31 mouse cellular contexts compared by ENCODE assay signal in genomic region chr6:55191537-55191936, GRCm38 (mm10). TPM values are rescaled to one million over a fixed set of nuclear protein-coding genes. Genes with fewer than 3 reads are reported as not detected.
"Had no signal": no experiment of that assay in that cellular context is flagged by ENCODE, and none has a peak within 500 bp of the region (broad histone marks: within the 10 kb centered on the region; RNA-seq: fewer than 3 reads in every experiment).

No protein-coding gene starts in this region.

- H3K27me3 ChIP-seq: heart, embryonic 13.5 days; heart, embryonic 15.5 days; hindbrain, embryonic 13.5 days; hindbrain, embryonic 15.5 days; kidney, embryonic 15.5 days; limb, embryonic 13.5 days; limb, embryonic 15.5 days had no signal

- ATAC-seq: forebrain, postnatal 0 days; hindbrain, postnatal 0 days; intestine, embryonic 16.5 days had no signal

- H3K9me3 ChIP-seq: heart, embryonic 10.5 days; heart, embryonic 13.5 days; heart, embryonic 15.5 days; hindbrain, embryonic 13.5 days; hindbrain, embryonic 15.5 days; kidney, embryonic 15.5 days; limb, embryonic 13.5 days; limb, embryonic 15.5 days had no signal

- H3K27ac ChIP-seq: heart, adult 2 months; heart, embryonic 10.5 days; heart, embryonic 13.5 days; heart, embryonic 15.5 days; hindbrain, embryonic 13.5 days; hindbrain, embryonic 15.5 days; hindbrain, postnatal 0 days; kidney, embryonic 15.5 days; kidney, postnatal 0 days; limb, embryonic 13.5 days; limb, embryonic 15.5 days; liver, embryonic 14.5 days had no signal

- H3K4me3 ChIP-seq: heart, adult 2 months; heart, embryonic 10.5 days; heart, embryonic 13.5 days; heart, embryonic 15.5 days; hindbrain, embryonic 13.5 days; hindbrain, embryonic 15.5 days; kidney, embryonic 15.5 days; limb, embryonic 13.5 days; limb, embryonic 15.5 days had no signal

- H3K9ac ChIP-seq: forebrain, postnatal 0 days; heart, embryonic 13.5 days; heart, embryonic 15.5 days; hindbrain, embryonic 13.5 days; hindbrain, embryonic 15.5 days; kidney, embryonic 15.5 days; limb, embryonic 13.5 days; limb, embryonic 15.5 days; liver, embryonic 14.5 days had no signal

- H3K4me1 ChIP-seq: heart, embryonic 10.5 days; heart, embryonic 13.5 days; heart, embryonic 15.5 days; hindbrain, embryonic 13.5 days; hindbrain, embryonic 15.5 days; kidney, embryonic 15.5 days; limb, embryonic 13.5 days; limb, embryonic 15.5 days had no signal

- DNase-seq: forebrain, postnatal 0 days; gastrocnemius, postnatal 25 days; heart, adult 2 months; heart, postnatal 14 days; heart, postnatal 36 days; kidney, adult 11 months; kidney, adult 2 months; kidney, adult 9 months; kidney, postnatal 14 days; kidney, postnatal 36 days; layer of hippocampus, adult 9-11 months; layer of hippocampus, postnatal 36 days; left cerebral cortex, postnatal 4 days had no signal

- H3K4me2 ChIP-seq: heart, embryonic 13.5 days; heart, embryonic 15.5 days; hindbrain, embryonic 13.5 days; hindbrain, embryonic 15.5 days; kidney, embryonic 15.5 days; limb, embryonic 13.5 days; limb, embryonic 15.5 days; liver, embryonic 11.5 days had no signal

- H3K36me3 ChIP-seq: heart, embryonic 10.5 days; heart, embryonic 13.5 days; heart, embryonic 15.5 days; hindbrain, embryonic 13.5 days; hindbrain, embryonic 15.5 days; kidney, embryonic 15.5 days; limb, embryonic 13.5 days; limb, embryonic 15.5 days had no signal

RNA-seq across cellular contexts. Expression of gene Inmt, which starts 16.7 kb away (rescaled TPM):
- total RNA-seq: forebrain, postnatal 0 days; hematopoietic stem cell, adult 5-6 weeks; left cerebral cortex, postnatal 10 days; left cerebral cortex, postnatal 4 days had no signal
- polyA plus RNA-seq: forebrain, postnatal 0 days; heart, embryonic 15.5 days; heart, postnatal 0 days; hindbrain, embryonic 11.5 days; hindbrain, embryonic 13.5 days; hindbrain, embryonic 15.5 days; hindbrain, postnatal 0 days had no signal

RNA-seq across cellular contexts. Expression of gene Crhr2, which starts 58.7 kb away (rescaled TPM):
- total RNA-seq: hematopoietic stem cell, adult 5-6 weeks had no signal
- polyA plus RNA-seq: limb, embryonic 11.5 days had no signal
